Mouse (Mus musculus): ENCODE data around the gene Ddx58.
A peak's percentile ranks its signal among the peaks of the same experiment; 100 is the strongest.

The Ddx58 gene

GRCm38 (mm10) chr4:40234256-40234655 lies 5.4 kb downstream of the Ddx58 start:
- DNase-seq (ENCODE audit: low spot score in 2 of 2), result no peak

DNA sequence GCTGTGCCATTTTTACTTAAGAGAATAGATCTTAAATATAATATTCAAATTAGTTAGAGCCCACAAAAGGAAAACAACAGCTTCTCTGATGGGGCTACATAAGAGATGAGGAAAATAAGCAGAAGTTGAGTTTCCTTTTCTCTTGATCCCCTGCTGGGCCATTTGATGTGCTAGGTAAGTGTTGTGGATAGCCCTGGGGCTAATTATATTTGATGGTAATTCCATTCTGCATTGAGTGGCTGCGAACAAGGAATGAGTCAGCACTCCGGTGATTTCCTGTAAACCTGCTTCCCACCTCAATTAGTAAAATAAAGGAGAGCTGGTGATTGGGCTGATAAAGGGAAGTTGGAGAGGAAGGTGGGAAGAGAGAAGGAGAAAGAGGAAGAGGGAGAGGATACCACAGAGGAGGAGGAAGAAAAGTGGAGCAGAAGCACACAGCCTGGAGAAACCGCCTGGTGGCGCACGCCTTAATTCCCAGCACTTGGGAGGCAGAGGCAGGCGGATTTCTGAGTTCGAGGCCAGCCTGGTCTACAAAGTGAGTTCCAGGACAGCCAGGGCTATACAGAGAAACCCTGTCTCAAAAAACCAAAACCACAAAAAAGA lies 6.5 kb downstream of the Ddx58 start:
- no peak for DNase-seq (ENCODE audit: low spot score in 2 of 2)

DNA sequence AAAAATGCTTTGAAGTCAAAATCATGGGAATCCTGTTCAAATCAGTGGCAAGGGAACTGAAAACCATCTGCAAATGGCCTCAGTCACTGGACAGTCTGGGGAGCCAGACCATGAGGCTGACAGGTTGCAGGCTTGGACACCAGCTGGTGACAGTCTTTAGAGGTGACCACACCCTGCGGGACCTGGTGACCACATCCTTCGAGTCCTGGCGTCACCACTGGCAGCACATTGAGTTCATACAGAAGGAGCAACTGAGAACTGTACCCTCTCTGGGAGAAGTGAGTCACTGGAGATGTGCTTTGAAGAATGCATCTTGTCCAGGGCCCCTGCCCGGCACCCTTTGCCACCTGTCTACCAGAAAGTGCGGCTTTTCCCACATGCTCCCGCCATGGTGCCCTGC lies 9.9 kb downstream of the Ddx58 start:
- peak in 1 of 2 experiments; percentile 1 for DNase-seq (ENCODE audit: low spot score in 2 of 2)

GRCm38 (mm10) chr4:40227886-40228285 lies 11.7 kb downstream of the Ddx58 start:
- DNase-seq (ENCODE audit: low spot score in 2 of 2), result no peak

DNA sequence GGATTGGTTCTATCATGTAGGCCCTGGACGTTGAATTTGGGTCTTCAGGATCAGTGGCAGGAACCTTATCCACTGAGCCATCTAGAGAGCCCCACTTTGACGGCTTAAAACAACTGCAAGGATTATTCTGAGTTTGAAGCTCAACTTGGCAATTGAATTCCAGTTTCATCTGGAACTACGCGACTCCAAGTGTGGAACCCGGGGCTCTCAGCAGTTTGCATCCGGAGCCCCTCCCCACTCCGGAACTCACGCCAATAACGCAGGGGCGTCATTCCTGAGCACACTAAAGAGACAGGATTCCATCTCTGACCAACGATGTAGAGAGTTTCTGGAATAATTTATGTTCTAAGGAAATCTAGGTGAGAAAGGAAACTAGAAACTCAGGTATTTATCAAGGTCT lies 12.5 kb downstream of the Ddx58 start:
- DNase-seq (ENCODE audit: low spot score in 2 of 2), result no peak

DNA sequence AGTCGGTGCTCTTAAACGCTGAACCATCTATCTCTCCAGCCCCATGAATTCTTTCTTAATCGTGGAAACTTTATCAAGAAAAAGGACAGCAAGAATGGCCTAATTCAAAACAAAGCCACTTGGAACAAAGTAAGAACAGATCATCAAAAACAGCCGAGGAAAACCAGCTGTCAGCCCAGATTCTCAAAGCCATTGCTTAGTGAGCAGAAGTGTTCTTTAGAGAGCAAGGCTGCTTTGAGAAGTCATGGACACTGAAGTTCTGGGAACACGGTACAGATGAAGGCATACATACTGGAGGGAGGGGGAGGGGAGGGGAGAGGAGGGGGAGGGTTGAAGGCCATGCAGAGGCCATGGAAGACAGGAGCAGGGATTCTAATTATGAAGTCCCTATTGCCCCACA lies 13.5 kb downstream of the Ddx58 start:
- DNase-seq (ENCODE audit: low spot score in 2 of 2), result no peak

- DNase-seq (ENCODE audit: low spot score in 2 of 2), result no peak
Measured at GRCm38 (mm10) chr4:40221876-40222585, 17.6 kb downstream of the Ddx58 start.

DNA sequence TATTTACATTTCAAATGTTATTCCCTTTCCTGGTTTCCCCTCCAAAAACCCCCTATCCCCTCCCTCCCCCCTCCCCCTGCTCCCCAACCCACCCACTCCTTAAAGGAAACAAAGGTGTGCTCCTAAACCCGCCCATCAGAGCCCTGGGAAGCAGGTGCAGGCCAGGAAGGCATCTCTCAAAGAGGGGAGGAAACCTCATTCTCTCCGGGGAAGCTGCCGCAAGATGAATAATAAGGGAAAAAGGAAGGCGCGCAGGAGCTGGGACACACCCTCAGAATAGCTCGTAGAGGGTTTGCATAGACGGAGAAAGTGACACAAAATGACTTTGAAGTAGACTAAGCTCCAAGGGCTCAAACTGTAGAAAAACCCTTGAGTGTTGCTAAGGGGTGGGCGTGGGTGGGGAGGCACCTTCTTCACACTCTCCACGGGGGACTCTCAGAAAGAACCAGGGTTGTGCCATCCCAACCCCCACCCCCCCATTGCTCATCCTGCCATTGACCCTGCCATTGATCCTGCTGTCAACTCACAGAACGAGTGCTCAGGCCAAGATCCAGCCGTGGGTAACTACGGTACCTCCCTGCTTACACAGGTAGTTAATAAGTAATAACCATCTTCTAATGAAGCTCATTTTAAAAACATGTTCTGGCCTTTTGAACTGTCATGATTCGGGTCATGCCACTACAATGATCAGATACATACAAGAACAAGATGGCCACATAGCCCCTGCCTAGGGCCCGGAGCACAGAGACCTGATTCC lies 18.4 kb downstream of the Ddx58 start:
- DNase-seq (ENCODE audit: low spot score in 2 of 2), result no peak

GRCm38 (mm10) chr4:40220437-40220836 lies 19.2 kb downstream of the Ddx58 start:
- DNase-seq (ENCODE audit: low spot score in 2 of 2), result no peak

- DNase-seq (ENCODE audit: low spot score in 2 of 2), result no peak
Measured at GRCm38 (mm10) chr4:40218382-40218781, 21.2 kb downstream of the Ddx58 start.

DNA sequence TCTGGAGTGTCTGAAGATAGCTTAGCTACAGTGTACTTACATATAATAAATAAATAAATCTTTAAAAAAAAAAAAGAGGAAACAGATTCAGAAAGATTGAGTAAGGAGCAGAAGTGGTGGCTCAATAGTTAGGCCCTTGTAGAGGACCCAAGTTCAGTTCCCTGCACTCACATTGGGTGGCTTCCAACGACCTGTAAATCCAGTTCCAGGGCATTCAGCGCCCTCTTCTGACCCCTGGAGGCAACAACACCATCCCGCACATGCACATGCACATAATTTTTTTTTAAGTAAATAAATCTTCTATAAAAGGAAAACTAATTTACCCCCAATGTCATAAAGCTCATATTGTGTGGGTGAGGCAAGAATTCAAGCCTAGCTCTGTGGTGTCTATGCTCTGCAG lies 21.7 kb downstream of the Ddx58 start:
- no peak for DNase-seq (ENCODE audit: low spot score in 2 of 2)

- DNase-seq (ENCODE audit: low spot score in 2 of 2), result no peak
Measured at GRCm38 (mm10) chr4:40212177-40212576, 27.5 kb downstream of the Ddx58 start.

DNA sequence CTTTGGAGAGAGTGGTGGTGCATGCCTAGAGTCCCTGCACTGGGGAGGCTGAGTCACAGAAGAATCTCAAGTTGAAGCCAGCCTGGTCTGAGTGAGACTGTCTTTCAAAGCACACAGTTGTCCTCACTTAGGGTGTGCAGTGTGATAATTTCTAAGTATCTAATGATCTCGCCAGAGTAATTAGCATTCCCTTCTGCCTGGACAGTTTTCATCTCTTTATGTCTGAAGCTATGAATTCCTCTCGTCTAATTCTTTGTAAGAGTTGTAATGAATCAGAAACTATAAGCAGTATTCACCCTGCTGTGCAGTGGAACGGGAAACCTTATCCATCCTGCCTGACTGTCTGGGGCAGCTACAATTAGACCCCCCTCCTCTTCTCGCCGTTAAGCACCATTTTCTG lies 31.9 kb downstream of the Ddx58 start:
- DNase-seq (ENCODE audit: low spot score in 2 of 2), result no peak

DNA sequence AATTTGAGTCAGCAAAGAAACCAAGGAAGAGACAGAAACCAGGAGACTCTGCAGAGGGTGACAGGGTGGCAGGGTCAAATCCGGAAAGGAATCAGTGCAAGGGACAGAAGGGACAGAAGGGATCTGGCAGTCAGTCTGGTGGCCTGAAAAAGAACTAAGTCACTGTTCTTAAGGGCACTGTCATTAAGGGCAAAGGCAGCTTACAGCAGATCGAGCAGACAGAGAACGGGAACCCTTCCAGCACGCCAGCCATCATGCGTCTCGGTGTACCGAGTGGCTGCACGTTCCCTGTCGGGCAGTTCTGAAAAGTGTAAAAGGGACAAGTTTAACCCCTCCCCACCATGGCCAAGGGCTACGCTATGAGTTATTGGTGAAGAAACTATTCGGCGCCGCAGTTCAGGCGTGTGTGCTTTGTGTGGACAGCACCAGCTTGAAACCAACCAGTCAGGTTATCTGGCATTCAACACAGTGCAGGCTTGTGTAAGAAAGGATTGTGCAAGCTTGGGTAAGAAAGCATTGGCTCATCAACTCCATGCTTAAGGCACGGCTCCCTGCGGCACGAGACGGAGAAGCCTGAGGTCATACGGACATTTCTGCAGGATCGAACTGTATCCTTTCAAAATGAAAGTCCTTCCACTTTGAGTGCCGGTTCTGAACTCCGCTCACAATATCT lies 34.3 kb downstream of the Ddx58 start:
- DNase-seq (ENCODE audit: low spot score in 2 of 2), result no peak

- no peak for DNase-seq (ENCODE audit: low spot score in 2 of 2)
Measured at GRCm38 (mm10) chr4:40204374-40204773, 35.3 kb downstream of the Ddx58 start.

DNA sequence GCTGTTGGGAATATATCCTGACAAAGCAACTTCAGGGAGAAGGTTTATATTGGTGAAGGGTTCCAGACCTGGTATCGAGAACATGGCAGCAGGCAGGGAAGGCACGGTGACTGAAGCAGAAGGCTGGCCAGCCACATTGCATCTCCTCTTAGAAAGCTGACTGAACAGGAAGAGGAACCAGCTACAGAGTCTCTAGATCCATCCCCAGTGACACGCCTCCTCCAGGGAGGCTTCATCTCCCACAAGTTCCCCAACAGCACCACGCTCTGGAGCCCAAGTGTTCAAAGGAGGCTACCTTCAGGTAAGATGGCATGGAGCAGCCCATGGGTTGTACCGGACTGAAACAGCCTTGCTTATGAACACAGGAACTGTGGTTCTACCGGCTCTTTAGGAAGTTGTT lies 37.4 kb downstream of the Ddx58 start:
- no peak for DNase-seq (ENCODE audit: low spot score in 2 of 2)

- no peak for DNase-seq (ENCODE audit: low spot score in 2 of 2)
Measured at GRCm38 (mm10) chr4:40195336-40195735, 44.3 kb downstream of the Ddx58 start.

DNA sequence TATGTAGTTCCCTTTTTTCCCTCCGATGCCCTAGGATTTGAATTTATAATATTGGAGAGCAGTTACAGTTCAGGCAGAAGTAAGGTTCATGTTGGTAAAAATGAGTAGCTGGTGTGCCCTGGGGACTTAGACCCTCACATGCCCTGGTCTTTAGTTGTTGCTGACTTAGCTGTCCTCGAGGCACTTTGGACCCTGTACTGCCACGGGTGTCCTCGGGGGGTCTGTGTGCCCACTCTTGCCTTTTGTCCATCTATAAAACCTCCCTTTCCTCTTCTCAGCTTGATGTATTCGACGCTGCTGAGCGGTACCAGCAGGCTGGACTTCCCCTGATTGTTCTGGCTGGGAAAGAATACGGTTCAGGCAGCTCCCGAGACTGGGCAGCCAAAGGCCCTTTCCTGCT lies 46.2 kb downstream of the Ddx58 start:
- DNase-seq (ENCODE audit: low spot score in 2 of 2), result no peak

DNA sequence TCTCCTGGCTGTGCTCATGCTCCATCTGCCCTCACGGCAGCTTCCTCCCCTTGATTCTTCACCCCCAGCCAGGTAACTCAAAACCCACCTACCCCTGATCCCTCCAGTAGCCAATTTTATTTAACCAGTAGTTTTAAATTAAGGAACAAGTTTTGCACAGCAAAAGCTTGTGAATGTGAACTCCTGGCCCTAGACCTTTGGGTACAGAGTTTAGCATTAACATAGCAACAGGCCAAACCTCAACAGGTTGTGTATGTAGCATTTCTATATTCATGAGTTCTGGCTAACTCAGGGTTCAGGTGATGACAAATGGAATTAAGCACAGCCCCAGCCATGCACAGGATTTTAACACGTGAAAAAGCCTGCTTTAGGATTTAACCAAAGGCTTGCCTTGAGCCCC lies 47.4 kb downstream of the Ddx58 start:
- DNase-seq (ENCODE audit: low spot score in 2 of 2), result no peak

DNA sequence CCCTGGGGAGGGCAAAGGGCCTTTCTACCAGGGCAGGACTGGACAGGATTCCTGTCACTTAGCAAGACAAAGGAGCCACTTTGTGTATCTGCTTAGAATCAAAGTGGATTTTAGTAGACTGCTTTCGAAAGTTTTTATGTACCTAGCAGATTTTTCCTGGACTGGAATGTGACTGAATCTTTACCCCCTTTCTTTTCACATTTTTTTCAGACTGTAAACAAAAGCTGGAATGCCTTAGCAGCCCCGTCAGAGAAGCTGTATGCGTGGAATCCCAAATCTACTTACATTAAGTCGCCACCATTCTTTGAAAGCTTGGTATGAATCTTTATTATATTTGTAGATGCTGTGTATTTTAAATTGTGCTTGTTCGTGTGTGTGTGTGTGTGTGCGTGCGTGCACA lies 51.7 kb downstream of the Ddx58 start:
- no peak for DNase-seq (ENCODE audit: low spot score in 2 of 2)

DNA sequence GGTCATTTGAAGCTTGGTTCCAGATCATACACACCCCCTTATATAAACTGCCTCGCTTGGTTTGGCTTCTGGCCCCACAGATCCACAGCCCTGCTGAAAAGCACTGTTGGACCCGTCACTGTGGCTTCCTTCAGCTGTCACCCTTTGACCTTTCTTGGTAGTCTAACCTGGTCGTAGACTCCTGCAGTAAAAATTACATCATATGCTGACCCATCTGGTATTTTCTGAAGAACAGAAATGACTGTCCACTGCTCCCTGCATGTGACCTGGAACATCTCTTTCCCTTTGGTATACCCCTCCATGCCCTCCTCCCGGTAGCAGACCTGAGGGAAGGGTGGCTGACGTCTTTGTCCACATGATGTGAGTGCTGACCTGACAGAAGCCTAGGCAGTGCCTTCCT lies 55.2 kb downstream of the Ddx58 start:
- no peak for DNase-seq (ENCODE audit: low spot score in 2 of 2)

DNA sequence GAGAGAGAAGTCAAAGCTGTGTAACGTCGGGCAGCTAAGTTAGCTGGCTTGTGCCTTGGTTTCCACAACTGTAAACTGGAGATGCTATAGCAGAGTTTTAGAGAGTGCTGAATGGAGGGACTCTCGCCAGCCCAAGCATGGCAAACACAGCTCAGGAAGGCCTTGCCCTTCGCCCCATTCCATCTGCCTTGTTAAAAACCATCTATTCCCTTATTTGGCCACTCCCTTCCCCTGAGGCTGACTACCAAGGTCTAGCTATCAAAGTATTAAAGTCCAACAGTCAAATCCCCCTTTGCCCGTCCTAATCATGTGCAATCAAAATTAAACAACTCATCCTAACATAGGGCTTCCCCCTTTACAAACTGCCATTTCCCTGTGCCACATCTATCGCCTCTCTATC lies 55.8 kb downstream of the Ddx58 start:
- no peak for DNase-seq (ENCODE audit: low spot score in 2 of 2)

Data from heart, adult 9 months (tissue).